Mouse (Mus musculus): Measurements from ENCODE around the gene Myo3b. TPM values are rescaled to one million over a fixed set of nuclear protein-coding genes. Genes with fewer than 3 reads are reported as not detected.

Myo3b gene
- polyA plus RNA-seq, 1 experiment = 0.04 TPM

DNA sequence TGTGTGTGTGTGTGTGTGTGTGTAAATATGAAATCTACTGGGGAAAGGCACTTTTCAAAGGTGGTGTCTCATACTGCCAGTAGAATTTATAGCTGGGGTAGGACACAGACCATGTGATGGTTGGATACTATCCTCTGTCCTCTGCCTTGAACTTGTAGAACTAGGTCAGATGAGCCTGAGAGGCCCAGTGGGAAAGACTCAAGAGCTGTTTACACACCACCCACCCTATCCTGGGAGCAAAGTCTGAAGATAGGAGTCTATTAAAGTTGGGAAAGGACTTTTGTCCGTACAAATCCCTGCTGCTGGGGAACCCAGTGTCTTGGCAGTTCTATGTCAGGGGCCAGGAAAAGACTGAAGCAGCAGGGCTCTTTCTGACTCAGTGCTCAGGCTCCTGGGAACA, 3.6 kb upstream of the Myo3b start:
- Histone ChIP-seq H3K27me3 (ENCODE audit: control insufficient read depth, insufficient read depth, insufficient read length) (no peaks in the 10 kb centered on the region), H3K36me3 (ENCODE audit: control insufficient read depth, insufficient read depth) (no peaks in the 10 kb centered on the region), H3K4me2 (ENCODE audit: low read depth) (no peak overlapping the region), H3K79me2 (ENCODE audit: control insufficient read depth, insufficient read depth) (no peaks in the 10 kb centered on the region), H3K4me3 (no peak overlapping the region), H3ac (ENCODE audit: control insufficient read depth, insufficient read length) (no peak overlapping the region)
- TF ChIP-seq MYOD1 (IDR thresholded peaks at IDR 0.05; ENCODE audit: control insufficient read depth in 1 of 3, insufficient read length in 2 of 3, low read depth in 2 of 3) (no peak), POLR2A (IDR thresholded peaks at IDR 0.05; ENCODE audit: insufficient read length, low read depth) (no peak), TCF12 (IDR thresholded peaks at IDR 0.05; ENCODE audit: insufficient read depth, poor library complexity, severe bottlenecking) (no peak), SRF (IDR thresholded peaks at IDR 0.05; ENCODE audit: control insufficient read depth, insufficient read length, low read depth) (no peak), MYOG (IDR thresholded peaks at IDR 0.05; ENCODE audit: control insufficient read depth in 1 of 3, insufficient read depth in 1 of 3, insufficient read length in 2 of 3, low read depth in 2 of 3) (no peak), USF1 (IDR thresholded peaks at IDR 0.05; ENCODE audit: low read depth) (no peak), CEBPB (IDR thresholded peaks at IDR 0.05; ENCODE audit: insufficient read depth, poor library complexity, severe bottlenecking) (no peak), E2F4 (IDR thresholded peaks at IDR 0.05; ENCODE audit: insufficient read depth) (no peak), POLR2AphosphoS2 (IDR thresholded peaks at IDR 0.05; ENCODE audit: insufficient read length, low read depth) (no peak), TCF3 (IDR thresholded peaks at IDR 0.05; ENCODE audit: insufficient read length, low read depth) (no peak), REST (IDR thresholded peaks at IDR 0.05; ENCODE audit: insufficient read depth, insufficient read length) (no peak), MAX (IDR thresholded peaks at IDR 0.05; ENCODE audit: low read depth) (no peak)

DNA sequence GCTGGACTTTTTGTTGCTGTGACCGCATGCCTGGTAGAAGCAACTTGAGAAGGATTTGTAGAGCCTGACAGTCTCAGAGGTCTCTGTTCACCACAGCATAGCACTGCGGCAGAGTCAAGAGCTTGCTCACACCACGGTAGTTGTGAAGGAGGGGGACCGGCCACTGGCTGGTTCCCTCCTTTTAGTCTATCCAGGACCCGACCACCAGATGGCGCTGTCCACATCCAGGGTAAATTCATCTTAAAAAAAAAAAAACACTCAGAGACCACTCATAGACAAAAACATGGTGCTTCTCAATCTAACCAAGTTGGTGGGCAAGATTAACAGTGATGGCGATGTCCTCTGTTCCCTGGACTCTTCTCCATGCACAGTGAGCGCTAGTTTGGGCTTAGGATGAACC, 1.7 kb upstream of the Myo3b start:
- H3K4me2 ChIP-seq (ENCODE audit: low read depth) = no peak overlapping the region
- TF ChIP-seq USF1 (IDR thresholded peaks at IDR 0.05; ENCODE audit: low read depth) = no peak
- no peak for TF ChIP-seq REST (IDR thresholded peaks at IDR 0.05; ENCODE audit: insufficient read depth, insufficient read length)
- no peak for TF ChIP-seq CEBPB (IDR thresholded peaks at IDR 0.05; ENCODE audit: insufficient read depth, poor library complexity, severe bottlenecking)
- no peak for TF ChIP-seq TCF12 (IDR thresholded peaks at IDR 0.05; ENCODE audit: insufficient read depth, poor library complexity, severe bottlenecking)
- no peak for TF ChIP-seq TCF3 (IDR thresholded peaks at IDR 0.05; ENCODE audit: insufficient read length, low read depth)
- TF ChIP-seq SRF (IDR thresholded peaks at IDR 0.05; ENCODE audit: control insufficient read depth, insufficient read length, low read depth) = no peak
- no peak for TF ChIP-seq MYOG (IDR thresholded peaks at IDR 0.05; ENCODE audit: control insufficient read depth in 1 of 3, insufficient read depth in 1 of 3, insufficient read length in 2 of 3, low read depth in 2 of 3)

DNA sequence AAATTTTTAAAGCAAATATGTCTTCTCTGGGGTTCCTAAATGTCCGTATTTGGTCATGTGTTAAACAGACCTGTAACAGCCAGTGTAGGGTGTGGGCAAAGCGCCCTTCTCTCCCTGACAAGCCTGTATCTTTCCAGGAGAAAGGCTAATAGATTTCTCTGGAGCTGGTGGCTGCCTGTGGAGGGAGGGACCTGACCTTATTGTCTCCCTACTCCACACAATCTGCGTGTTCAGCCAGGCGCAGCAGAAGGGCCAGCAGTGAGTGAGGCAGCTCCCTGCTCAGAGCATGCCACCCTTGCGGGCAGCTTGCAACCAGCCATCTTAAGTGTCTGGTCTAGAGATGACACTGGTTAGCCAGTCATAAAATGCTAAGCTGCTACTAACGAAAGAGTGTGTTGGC, 5.5 kb downstream of the Myo3b start:
- TF ChIP-seq MYOD1 (IDR thresholded peaks at IDR 0.05; ENCODE audit: control insufficient read depth in 1 of 3, insufficient read length in 2 of 3, low read depth in 2 of 3) (no peak), MYOG (IDR thresholded peaks at IDR 0.05; ENCODE audit: control insufficient read depth in 1 of 3, insufficient read depth in 1 of 3, insufficient read length in 2 of 3, low read depth in 2 of 3) (no peak)
- H3ac ChIP-seq (ENCODE audit: control insufficient read depth, insufficient read length) = no peak overlapping the region
- peaks cover 5% of the 10 kb centered on the region for H3K27me3 ChIP-seq (ENCODE audit: control insufficient read depth, insufficient read depth, insufficient read length)
- H3K4me2 ChIP-seq (ENCODE audit: low read depth) = no peak overlapping the region
- no peaks in the 10 kb centered on the region for H3K79me2 ChIP-seq (ENCODE audit: control insufficient read depth, insufficient read depth)
- H3K4me3 ChIP-seq = no peak overlapping the region
- no peaks in the 10 kb centered on the region for H3K36me3 ChIP-seq (ENCODE audit: control insufficient read depth, insufficient read depth)

More for the DNA sequence above, 1.7 kb upstream of the Myo3b start:
- Histone ChIP-seq H3K4me3 (no peak overlapping the region), H3K79me2 (ENCODE audit: control insufficient read depth, insufficient read depth) (no peaks in the 10 kb centered on the region), H3K27me3 (ENCODE audit: control insufficient read depth, insufficient read depth, insufficient read length) (peaks cover 5% of the 10 kb centered on the region), H3ac (ENCODE audit: control insufficient read depth, insufficient read length) (no peak overlapping the region), H3K36me3 (ENCODE audit: control insufficient read depth, insufficient read depth) (no peaks in the 10 kb centered on the region)

DNA sequence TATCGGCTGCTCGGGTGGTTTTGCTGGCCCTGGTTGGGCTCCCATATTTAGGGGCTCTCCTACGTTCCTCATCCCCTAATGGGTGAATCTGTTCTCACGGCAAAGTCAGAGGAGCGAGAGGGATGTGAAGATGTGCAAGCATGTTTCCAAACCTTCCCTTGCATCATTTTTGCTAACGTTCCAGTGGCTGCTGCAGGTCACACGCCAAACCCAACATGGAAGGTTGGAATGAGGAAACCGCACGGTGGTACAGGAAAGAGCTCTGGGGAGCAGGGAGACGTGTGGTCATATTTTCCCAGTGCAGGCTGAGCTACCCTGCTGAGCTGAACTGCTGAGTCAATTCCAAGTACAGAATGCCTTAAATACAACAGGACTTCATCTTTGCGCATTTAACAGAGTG, 8.9 kb downstream of the Myo3b start:
- Histone ChIP-seq H3K79me2 (ENCODE audit: control insufficient read depth, insufficient read depth) (no peaks in the 10 kb centered on the region), H3K27me3 (ENCODE audit: control insufficient read depth, insufficient read depth, insufficient read length) (peaks cover 8% of the 10 kb centered on the region), H3K4me3 (no peak overlapping the region), H3K36me3 (ENCODE audit: control insufficient read depth, insufficient read depth) (no peaks in the 10 kb centered on the region), H3ac (ENCODE audit: control insufficient read depth, insufficient read length) (no peak overlapping the region), H3K4me2 (ENCODE audit: low read depth) (no peak overlapping the region)
- no peak for TF ChIP-seq E2F4 (IDR thresholded peaks at IDR 0.05; ENCODE audit: insufficient read depth)
- no peak for TF ChIP-seq USF1 (IDR thresholded peaks at IDR 0.05; ENCODE audit: low read depth)
- TF ChIP-seq TCF3 (IDR thresholded peaks at IDR 0.05; ENCODE audit: insufficient read length, low read depth) = no peak
- TF ChIP-seq TCF12 (IDR thresholded peaks at IDR 0.05; ENCODE audit: insufficient read depth, poor library complexity, severe bottlenecking) = no peak
- TF ChIP-seq MYOD1 (IDR thresholded peaks at IDR 0.05; ENCODE audit: control insufficient read depth in 1 of 3, insufficient read length in 2 of 3, low read depth in 2 of 3) = no peak
- no peak for TF ChIP-seq MAX (IDR thresholded peaks at IDR 0.05; ENCODE audit: low read depth)
- TF ChIP-seq MYOG (IDR thresholded peaks at IDR 0.05; ENCODE audit: control insufficient read depth in 1 of 3, insufficient read depth in 1 of 3, insufficient read length in 2 of 3, low read depth in 2 of 3) = no peak
- TF ChIP-seq POLR2AphosphoS2 (IDR thresholded peaks at IDR 0.05; ENCODE audit: insufficient read length, low read depth) = no peak

DNA sequence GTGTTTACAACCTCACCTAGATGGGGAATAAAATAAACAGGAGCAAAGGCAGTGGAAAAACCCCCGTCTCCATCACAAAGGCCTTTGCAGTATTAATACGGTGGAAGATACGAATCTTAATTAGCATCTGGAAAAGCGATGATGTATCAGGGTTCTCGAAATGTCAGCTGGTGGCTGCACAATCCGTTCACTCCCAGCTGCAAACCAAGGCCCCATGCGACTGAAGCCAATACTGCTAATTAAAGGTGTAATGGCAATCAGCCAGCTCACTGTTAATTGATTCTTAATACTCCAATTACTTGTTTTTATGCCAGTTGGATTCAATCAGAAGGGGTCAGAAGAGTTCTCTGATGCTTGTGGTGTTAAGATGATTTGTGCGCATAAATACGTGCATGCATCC, 14.9 kb downstream of the Myo3b start:
- no peak for TF ChIP-seq MYOD1 (IDR thresholded peaks at IDR 0.05; ENCODE audit: control insufficient read depth in 1 of 3, insufficient read length in 2 of 3, low read depth in 2 of 3)
- no peak overlapping the region for H3ac ChIP-seq (ENCODE audit: control insufficient read depth, insufficient read length)
- H3K27me3 ChIP-seq (ENCODE audit: control insufficient read depth, insufficient read depth, insufficient read length) = peaks cover 21% of the 10 kb centered on the region
- H3K36me3 ChIP-seq (ENCODE audit: control insufficient read depth, insufficient read depth) = no peaks in the 10 kb centered on the region
- no peak overlapping the region for H3K4me2 ChIP-seq (ENCODE audit: low read depth)
- no peaks in the 10 kb centered on the region for H3K79me2 ChIP-seq (ENCODE audit: control insufficient read depth, insufficient read depth)
- no peak overlapping the region for H3K4me3 ChIP-seq

All from myocyte (in vitro differentiated cells).